Mouse (Mus musculus): ENCODE measurements around the gene Nmur1.

DNA sequence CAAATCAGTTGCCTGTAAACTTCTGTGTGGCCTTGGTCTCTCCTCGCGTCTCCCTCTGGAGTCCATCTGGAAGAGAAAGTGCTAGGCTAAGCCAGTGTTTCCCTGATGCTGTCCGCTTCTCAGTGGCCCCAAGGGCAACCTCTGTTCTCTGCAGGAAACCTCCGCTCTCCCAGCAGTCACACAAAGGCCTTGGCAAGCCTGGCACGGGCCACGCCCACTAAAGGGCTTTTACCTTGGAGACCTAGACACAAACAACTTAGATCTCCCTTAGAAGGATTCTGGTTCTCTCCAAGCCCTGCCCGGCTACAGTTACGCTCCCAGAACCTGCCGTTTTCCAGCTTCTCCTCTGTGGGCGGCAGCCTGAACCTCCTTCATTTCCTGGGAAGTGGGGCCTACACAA is 5.0 kb downstream of the Nmur1 start:
- TF ChIP-seq TAL1 (IDR thresholded peaks at IDR 0.05; ENCODE audit: low read length): no peak
- TF ChIP-seq USF1 (IDR thresholded peaks at IDR 0.05; ENCODE audit: low read depth, low read length): no peak
- TF ChIP-seq ZMIZ1 (IDR thresholded peaks at IDR 0.05; ENCODE audit: low read depth, low read length): no peak
- TF ChIP-seq CTCF (IDR thresholded peaks at IDR 0.05 in 2 of 3, conservative IDR thresholded peaks at IDR 0.05 in 1 of 3; ENCODE audit: control insufficient read depth in 1 of 3, insufficient read depth in 1 of 3, low read depth in 2 of 3, low read length in 3 of 3, poor library complexity in 1 of 3, severe bottlenecking in 1 of 3): no peak
- TF ChIP-seq POLR2A (IDR thresholded peaks at IDR 0.05; ENCODE audit: control insufficient read depth in 1 of 2, insufficient read depth in 1 of 2, low read depth in 1 of 2, low read length in 2 of 2, poor library complexity in 1 of 2): no peak
- no peak for TF ChIP-seq POLR2AphosphoS5 (IDR thresholded peaks at IDR 0.05; ENCODE audit: borderline replicate concordance, low read depth, low read length)
- TF ChIP-seq SIN3A (IDR thresholded peaks at IDR 0.05; ENCODE audit: low read length): no peak
- no peak for TF ChIP-seq EP300 (IDR thresholded peaks at IDR 0.05; ENCODE audit: low read depth in 1 of 2, low read length in 2 of 2)
- TF ChIP-seq SMC3 (IDR thresholded peaks at IDR 0.05; ENCODE audit: low read depth, low read length): no peak
- no peak for TF ChIP-seq GATA1 (IDR thresholded peaks at IDR 0.05; ENCODE audit: low read depth, low read length)
- no peak for TF ChIP-seq RCOR1 (IDR thresholded peaks at IDR 0.05; ENCODE audit: low read depth, low read length)
